Mouse (Mus musculus) E14TG2a.4 (cell line): ENCODE measurements around the gene Il16.

ENCODE experiments used
- CTCF ChIP-seq: conservative IDR thresholded peaks from 2 replicates; pipeline ENCODE4 v1.5.1; 2014; ENCODE audit warnings: low read length
- NANOG ChIP-seq: IDR thresholded peaks from 2 replicates; pipeline ENCODE4 v1.6.1; 2014; ENCODE audit warnings: borderline replicate concordance, low read length, mixed read lengths

- TF ChIP-seq NANOG (no peak), CTCF (peak; percentile 63)
These were observed 145.6 kb downstream of the Il16 start for GRCm38 (mm10) chr7:83599913-83600286.
